Mouse (Mus musculus) T-helper 17 cell (primary cell): ENCODE results near the gene Ccdc116.

Experiments
- in situ Hi-C, 2 experiments: fragments of 300-600 bp; cut with MboI, MseI; formaldehyde crosslinking; loops; 1 replicate in 1 of 2; 2 replicates in 1 of 2; pipeline ENCODE4 v1.15.1; 2025; ENCODE audit warnings: high pct_unique_total_duplicates in 2 of 2

Gene Ccdc116

GRCm38 (mm10) chr16:17131191-17132088, 15.6 kb downstream of the Ccdc116 start:
- in situ Hi-C loops = loop anchor here in 1 of 2 experiments (10.0 kb wide), 1 partner anchor 403 kb away; the partner anchor contains the start of gene Thap7

- in situ Hi-C loops = no loop called here
These were observed 19.7 kb downstream of the Ccdc116 start for GRCm38 (mm10) chr16:17127292-17127691.

GRCm38 (mm10) chr16:17124871-17125520, 22.0 kb downstream of the Ccdc116 start, which contains the start of gene 2610318N02Rik:
Gene 2610318N02Rik (minus strand): TSS chr16:17125167.
- in situ Hi-C loops = no loop called here

DNA sequence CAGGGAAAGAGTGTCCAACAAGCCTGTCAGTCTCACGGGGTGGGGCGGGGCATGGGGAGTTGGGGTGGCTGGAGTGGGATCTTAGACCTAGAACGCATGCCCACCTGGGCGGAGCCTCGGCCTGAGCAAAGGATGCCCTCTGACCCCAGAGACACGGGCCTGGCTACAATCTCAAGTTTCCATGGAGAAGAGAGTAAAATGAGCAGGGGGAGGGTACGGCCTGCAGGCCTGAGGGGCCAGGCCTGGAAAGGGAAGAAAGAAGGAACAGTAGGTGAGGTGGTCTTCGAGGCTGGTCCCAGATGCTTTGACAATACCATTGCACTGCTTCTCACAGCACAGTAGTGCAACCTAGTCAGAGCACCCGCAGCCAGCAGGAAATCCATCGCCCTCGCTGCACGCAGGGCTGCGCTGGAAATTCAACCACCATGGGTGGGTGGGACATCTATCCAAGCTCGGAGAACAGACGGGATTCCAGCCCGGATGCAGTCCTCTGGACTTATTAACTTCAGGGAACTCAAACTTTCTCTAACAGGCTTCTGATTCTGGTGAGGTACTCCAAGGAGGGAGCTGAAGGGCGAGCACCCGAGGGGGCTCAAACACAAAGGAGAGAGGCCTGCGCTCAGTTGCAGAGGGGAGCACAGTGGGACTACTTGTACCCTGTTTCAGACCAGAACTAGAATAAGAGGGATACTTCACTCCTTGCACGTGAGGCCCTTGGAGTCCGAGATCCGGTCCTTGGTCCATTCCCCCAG, 22.7 kb downstream of the Ccdc116 start:
- in situ Hi-C loops = no loop called here

GRCm38 (mm10) chr16:17121569-17121968, 25.5 kb downstream of the Ccdc116 start:
- in situ Hi-C loops = no loop called here

DNA sequence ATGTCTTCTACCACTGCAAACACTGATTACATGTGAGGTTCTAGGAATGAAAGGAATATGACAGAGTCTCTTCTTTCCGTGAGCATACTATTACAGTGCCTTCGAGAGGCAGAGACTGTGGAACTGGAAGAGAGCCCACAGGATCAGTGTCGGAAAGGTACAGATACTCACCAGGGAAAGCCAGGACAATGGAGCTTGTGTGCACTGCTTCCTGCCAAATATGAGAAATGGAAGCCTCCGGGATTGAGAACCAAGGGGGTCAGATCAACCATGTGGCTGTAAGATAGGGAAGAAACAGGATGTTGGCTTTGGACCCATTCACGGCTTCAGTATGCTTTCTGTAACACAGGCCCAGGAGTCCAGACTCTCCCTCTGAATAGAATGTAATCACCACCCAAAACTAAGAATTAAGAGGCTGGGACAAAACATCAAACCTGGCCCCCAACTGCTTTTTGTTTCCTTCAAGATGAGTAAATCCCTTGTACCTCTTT, 29.7 kb downstream of the Ccdc116 start:
- in situ Hi-C loops = loop anchor here (10.0 kb wide), 2 partner anchors 57 to 1157 kb away; no protein-coding TSS in a partner anchor

DNA sequence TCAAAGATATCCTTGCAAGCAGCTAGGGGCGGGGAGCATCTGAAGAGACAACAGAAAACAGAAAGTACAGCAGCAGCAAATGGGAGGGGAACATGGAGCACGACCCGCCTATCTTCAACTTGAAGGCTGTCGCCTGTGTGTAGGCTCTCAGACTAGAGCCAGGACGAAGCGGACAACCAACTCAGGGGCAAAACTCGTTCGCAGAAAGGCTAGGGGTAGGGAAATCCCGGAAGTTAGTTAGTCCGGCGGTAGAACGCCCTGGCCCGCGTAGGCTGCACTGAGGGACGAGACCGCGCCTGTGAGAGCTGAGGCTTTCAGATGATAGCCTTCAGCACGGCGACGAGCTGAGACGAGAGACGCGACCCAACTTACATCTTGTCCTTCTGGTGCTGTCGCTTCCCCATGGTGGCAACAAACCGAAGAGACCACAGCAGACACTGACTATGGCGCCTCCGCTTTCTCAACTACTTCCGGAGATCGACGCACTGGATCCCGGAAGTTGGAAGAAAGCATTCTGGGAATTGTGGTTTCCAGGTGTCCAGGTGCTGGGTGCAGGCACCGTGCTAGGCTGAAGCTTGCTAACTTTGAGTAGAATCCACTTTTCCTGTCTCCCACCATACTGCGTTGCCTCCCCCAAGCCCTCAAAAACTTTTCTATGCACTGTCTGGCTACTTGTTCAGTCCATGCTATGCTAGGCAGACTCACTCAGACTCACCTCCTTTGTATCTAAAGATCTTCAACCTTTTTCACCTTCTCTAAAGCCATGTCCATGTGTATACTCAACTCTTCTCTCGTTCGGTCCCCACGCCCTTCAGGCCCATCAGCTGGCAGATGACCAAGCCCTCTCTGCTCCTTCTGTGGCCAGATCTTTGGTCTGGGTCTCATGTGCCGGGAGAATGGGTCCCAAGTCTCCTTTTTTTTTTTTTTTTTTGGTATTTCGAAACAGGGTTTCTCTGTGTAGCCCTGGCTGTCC, 36.0 kb downstream of the Ccdc116 start, which contains the start of gene Ppil2:
Gene Ppil2, minus strand, starts transcription at position 487 of the 973 bp plus-strand sequence.
- in situ Hi-C loops = loop anchor here (5.0 to 10.0 kb wide), 3 partner anchors 64 to 1164 kb away; partner anchors contain the start of gene Tmem191c (in 1 of the 2)

- in situ Hi-C loops = no loop called here
These were observed 42.4 kb downstream of the Ccdc116 start for GRCm38 (mm10) chr16:17104600-17104999.

GRCm38 (mm10) chr16:17102630-17103220, 44.3 kb downstream of the Ccdc116 start:
- in situ Hi-C loops = no loop called here

DNA sequence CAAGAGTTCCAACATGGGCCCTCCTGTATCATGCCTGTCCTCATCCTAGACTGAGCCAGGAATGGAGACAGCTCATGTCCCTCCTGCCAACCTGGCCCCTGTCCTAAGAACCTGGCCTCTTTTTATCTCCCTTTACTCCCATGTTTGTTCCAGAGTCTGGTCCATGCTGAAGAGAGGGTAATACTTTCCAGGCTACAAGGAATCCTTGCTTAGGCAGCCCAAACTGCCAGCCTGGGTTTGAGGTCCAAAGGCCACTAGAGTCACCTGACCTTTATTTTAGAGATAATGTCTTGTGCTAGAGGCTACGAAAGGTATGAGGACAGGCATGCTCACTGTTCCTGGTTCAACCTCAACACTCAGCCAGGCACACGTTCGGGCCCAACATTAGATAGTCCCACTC, 50.1 kb downstream of the Ccdc116 start:
- in situ Hi-C loops = no loop called here
